Mouse (Mus musculus) thymus, adult 2 months (tissue): ENCODE results near the gene Cpe.
A peak's percentile ranks its signal among the peaks of the same experiment; 100 is the strongest.

Experiments used
- CTCF ChIP-seq: fragments of 200-500 bp; IDR thresholded peaks from 2 replicates; pipeline ENCODE4 v1.5.1; 2012; ENCODE audit warnings: mild to moderate bottlenecking, control low read depth, low read length, moderate library complexity, borderline replicate concordance; ENCODE audit not compliant: control insufficient read depth, poor library complexity, insufficient read depth; ENCODE audit errors: extremely low read depth
- POLR2A ChIP-seq: fragments of 200-500 bp; IDR thresholded peaks from 2 replicates; pipeline ENCODE4 v1.6.1; 2012; ENCODE audit warnings: mild to moderate bottlenecking, low read length, control low read depth, moderate library complexity; ENCODE audit not compliant: control insufficient read depth, poor library complexity, insufficient read depth; ENCODE audit errors: extremely low read depth

- TF ChIP-seq POLR2A (no peak), CTCF (0 out of 2 replicates have a peak, but pooled peaks have one; percentile 47)
Observed at GRCm38 (mm10) chr8:64618618-64619017, 74.2 kb downstream of the Cpe start.
